Mouse (Mus musculus) forebrain, postnatal 0 days (tissue): ENCODE data around the gene Slc6a1. TPM values are rescaled to one million over a fixed set of nuclear protein-coding genes. Genes with fewer than 3 reads are reported as not detected.

Experiments used
- ATAC-seq: fragments of 200-750 bp; cut with Nextera tagmentation; 2 replicates; pipeline ENCODE4 v1.8.0; 2017; ENCODE audit warnings: mild to moderate bottlenecking, moderate library complexity
- DNase-seq: peaks from one replicate; pipeline ENCODE4 v3.0.0-alpha.2; 2015
- H3K27ac ChIP-seq: fragments of 300-500 bp; sonication (generic); 2 replicates; pipeline ENCODE4 v1.5.1; 2014; ENCODE audit warnings: low read depth, mild to moderate bottlenecking, antibody characterized with exemption, low read length, moderate library complexity, mixed read lengths
- H3K27me3 ChIP-seq: fragments of 300-500 bp; sonication (generic); 2 replicates; pipeline ENCODE4 v1.6.1; 2014; ENCODE audit warnings: mild to moderate bottlenecking, low read length, mixed read lengths; ENCODE audit not compliant: insufficient read depth
- H3K36me3 ChIP-seq: fragments of 300-500 bp; sonication (generic); 2 replicates; pipeline ENCODE4 v1.6.1; 2014; ENCODE audit warnings: mild to moderate bottlenecking, moderate library complexity; ENCODE audit not compliant: insufficient read depth
- H3K4me1 ChIP-seq: fragments of 300-500 bp; sonication (generic); 2 replicates; pipeline ENCODE4 v1.6.1; 2014; ENCODE audit warnings: antibody characterized with exemption; ENCODE audit not compliant: insufficient read depth
- H3K4me2 ChIP-seq: fragments of 300-500 bp; sonication (generic); 2 replicates; pipeline ENCODE4 v1.6.1; 2014; ENCODE audit warnings: low read depth, mild to moderate bottlenecking, moderate library complexity
- H3K4me3 ChIP-seq: fragments of 300-500 bp; sonication (generic); 2 replicates; pipeline ENCODE4 v1.5.1; 2014; ENCODE audit warnings: low read depth, low read length, mixed read lengths
- H3K9ac ChIP-seq: fragments of 300-500 bp; sonication (generic); 2 replicates; pipeline ENCODE4 v1.6.1; 2014; ENCODE audit warnings: mild to moderate bottlenecking
- H3K9me3 ChIP-seq: fragments of 300-500 bp; sonication (generic); 2 replicates; pipeline ENCODE4 v1.6.1; 2016; ENCODE audit warnings: low read length
- CTCF ChIP-seq: sonication (generic); IDR thresholded peaks from 2 replicates; pipeline ENCODE4 v1.5.1; 2016; ENCODE audit warnings: antibody characterized with exemption, control low read depth, low read depth
- WGBS: fragments of 180-500 bp; shearing (Covaris S2); extraction: QIAGEN DNeasy Blood & Tissue Kit; methylation state at CpG from one replicate; pipeline ENCODE4 v1.1.7; 2014; 5-methylcytosine and 5-hydroxymethylcytosine counted together
- polyA plus RNA-seq: library from polyadenylated mRNA; unstranded; fragments of >200 nt; fragmentation: Nextera tagmentation; extraction: Ambion mirVana; gene quantifications from 2 replicates; pipeline ENCODE4 v1.2.1, GENCODE M21; 2015
- total RNA-seq: library from RNA; depleted of rRNA; stranded (reverse); fragments of >200 nt; gene quantifications from 2 replicates; pipeline ENCODE4 v1.2.3, GENCODE M21; 2014; rRNA removed

The Slc6a1 gene
- 221 and 302 TPM in 2 replicates for total RNA-seq
- 105 and 152 TPM in 2 replicates for polyA plus RNA-seq

DNA sequence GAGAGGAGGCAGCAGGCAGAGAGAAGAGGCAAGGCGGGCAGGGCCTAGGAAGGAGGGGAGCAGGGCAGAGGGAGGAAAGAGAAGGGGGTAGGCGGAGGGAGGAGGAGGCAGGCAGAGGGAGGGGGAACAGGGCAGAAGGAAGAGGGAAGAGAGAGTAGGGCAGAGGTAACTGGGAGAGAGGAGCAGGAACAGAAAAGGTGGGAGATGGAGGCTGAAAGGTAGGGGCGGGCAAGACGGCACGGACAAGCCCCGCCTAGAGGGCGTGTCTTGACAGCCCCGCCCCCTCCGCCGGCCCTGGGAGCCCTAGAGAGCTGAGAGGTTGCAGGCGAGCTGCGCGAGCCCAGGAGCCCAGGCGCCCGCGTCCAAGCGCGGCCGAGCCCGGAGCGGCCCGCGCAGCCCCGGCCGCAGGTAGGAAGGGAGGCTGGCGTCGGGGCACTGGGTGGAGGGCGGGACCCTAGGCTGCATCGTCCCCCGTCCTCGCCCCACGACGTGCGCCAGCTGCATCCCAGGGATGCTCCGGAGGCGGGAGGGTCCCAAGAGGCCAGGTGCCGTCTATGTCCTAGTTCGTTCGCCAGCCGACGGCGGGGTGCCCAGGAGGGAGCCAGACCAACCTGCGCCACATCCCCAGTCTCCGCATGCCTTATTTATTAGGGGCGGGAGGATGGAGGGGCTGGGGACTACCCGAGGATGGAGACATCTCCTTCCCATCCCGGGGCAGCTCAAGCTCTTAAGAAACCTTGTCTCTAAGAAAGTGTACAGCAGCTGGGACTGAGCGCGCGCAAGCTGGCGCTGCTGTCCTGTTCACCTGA, at the start of gene Slc6a1:
Gene Slc6a1, plus strand, starts transcription at position 167 of the 809 bp plus-strand sequence.
- 3% methylated on average over 50 of the region's 51 CpGs for WGBS
- H3K27me3 ChIP-seq = no peaks in the 10 kb centered on the region
- no peaks in the 10 kb centered on the region for H3K9me3 ChIP-seq
- DNase-seq = peak; percentile 85
- H3K4me2 ChIP-seq = peak within 1 kb of the TSS; percentile 65
- H3K27ac ChIP-seq = peak within 1 kb of the TSS; percentile 89
- peak within 1 kb of the TSS; percentile 69 for H3K9ac ChIP-seq
- peaks cover 16% of the 10 kb centered on the region; the same call in 1 of the 2 replicates for H3K4me1 ChIP-seq
- ATAC-seq = peak; percentile 92
- H3K4me3 ChIP-seq = peak within 1 kb of the TSS; percentile 54
- no peaks in the 10 kb centered on the region for H3K36me3 ChIP-seq
- TF ChIP-seq CTCF = no peak

DNA sequence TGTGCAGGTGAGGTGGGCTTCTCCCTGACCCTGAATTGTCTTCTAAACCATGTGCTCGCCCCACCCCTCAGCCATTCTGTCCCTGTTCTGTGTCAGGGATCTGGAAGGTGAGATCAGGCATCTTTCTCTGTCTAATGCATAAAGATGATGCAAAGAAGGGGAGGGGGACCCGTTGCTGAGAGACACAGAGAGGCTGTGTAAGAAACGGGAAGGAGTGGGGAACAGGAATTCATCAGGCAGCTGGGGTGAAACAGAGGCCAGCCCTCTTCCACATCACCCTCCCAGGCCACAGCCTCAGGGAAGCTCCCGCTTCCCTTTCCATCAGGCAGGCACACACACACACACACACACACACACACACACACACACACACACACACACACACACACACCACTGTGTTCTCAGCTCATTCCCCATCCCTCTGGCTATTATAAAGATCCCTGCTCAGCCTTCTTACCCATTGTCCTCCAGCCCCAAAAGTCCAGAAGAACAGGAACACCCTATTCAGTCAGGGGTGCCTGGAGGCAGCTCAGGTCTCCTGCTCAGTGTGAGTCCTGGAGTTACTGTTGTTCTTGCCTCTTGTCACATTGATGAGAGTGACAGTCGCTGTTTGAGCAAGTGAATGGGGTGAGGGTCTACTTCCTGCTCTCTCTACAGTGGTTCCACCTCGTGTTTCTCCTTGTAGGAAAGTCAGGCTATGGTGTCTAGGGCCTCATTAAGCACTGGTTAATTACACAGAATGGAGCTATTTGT, 43.4 kb upstream of the Slc6a1 start:
- Histone ChIP-seq H3K4me1 (peaks cover 10% of the 10 kb centered on the region), H3K4me2 (no peak overlapping the region), H3K9ac (no peak overlapping the region), H3K36me3 (no peaks in the 10 kb centered on the region), H3K27ac (peak overlapping the region; percentile 73), H3K9me3 (no peaks in the 10 kb centered on the region), H3K27me3 (no peaks in the 10 kb centered on the region), H3K4me3 (no peak overlapping the region)
- WGBS = 19% methylated on average over 6 of the region's 6 CpGs
- ATAC-seq = peak; percentile 97
- TF ChIP-seq CTCF = no peak
- peak; percentile 57 for DNase-seq

DNA sequence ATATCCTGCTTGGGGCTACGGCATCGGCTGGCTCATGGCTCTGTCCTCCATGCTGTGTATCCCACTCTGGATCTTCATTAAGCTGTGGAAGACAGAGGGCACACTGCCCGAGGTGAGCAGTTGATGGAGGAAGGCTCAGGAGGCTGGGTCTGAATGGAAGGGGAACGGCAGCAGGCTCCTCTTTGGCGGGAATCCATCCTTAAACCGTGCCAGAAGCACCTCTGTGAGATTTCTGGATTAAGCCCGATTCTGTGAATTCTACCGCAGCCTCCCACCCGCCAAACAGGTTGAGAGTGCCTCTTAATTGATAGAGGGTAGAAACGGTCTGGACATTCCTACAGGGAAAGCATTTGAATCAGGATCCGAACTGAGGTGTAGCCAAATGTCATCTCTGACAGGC, 36.8 kb upstream of the Slc6a1 start:
- 44% methylated on average over 11 of the region's 11 CpGs for WGBS
- H3K9ac ChIP-seq = no peak overlapping the region
- H3K4me1 ChIP-seq = no peaks in the 10 kb centered on the region
- H3K36me3 ChIP-seq = peaks cover 4% of the 10 kb centered on the region; the same call in 1 of the 2 replicates
- DNase-seq (no peak), ATAC-seq (no peak)
- no peak overlapping the region for H3K4me3 ChIP-seq
- H3K9me3 ChIP-seq = no peaks in the 10 kb centered on the region
- H3K27me3 ChIP-seq = no peaks in the 10 kb centered on the region
- H3K27ac ChIP-seq = no peak overlapping the region
- H3K4me2 ChIP-seq = no peak overlapping the region
- TF ChIP-seq CTCF = no peak

DNA sequence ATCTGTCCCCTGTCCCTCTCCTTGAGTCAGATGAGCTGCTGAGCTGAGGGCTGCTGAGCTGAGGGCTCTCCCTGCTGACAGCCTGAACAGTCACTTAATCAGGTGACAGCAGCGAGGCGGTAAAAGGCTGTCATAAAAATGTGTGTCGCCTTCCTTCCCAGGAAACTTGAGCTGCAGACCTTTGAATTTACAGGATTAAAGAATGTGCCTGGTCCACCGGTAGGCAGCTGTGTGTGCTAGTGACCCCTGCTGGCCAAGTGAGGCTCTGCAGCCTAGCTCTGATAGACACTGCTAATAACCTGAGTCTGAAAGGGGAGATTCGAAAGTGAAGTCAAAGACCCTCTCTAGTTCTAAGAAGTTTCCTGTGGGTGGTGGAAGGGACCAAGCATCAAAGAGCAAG, 32.1 kb upstream of the Slc6a1 start:
- peak; percentile 89 for DNase-seq
- TF ChIP-seq CTCF = peak; percentile 97
- no peak overlapping the region for H3K9ac ChIP-seq
- peak overlapping the region; percentile 40; the same call in 1 of the 2 replicates for H3K27ac ChIP-seq
- ATAC-seq = peak; percentile 76
- H3K9me3 ChIP-seq = no peaks in the 10 kb centered on the region
- peaks cover 4% of the 10 kb centered on the region; the same call in 1 of the 2 replicates for H3K36me3 ChIP-seq
- WGBS = 3% methylated on average over 5 of the region's 5 CpGs
- H3K27me3 ChIP-seq = no peaks in the 10 kb centered on the region
- no peak overlapping the region for H3K4me2 ChIP-seq
- no peak overlapping the region for H3K4me3 ChIP-seq
- H3K4me1 ChIP-seq = no peaks in the 10 kb centered on the region

DNA sequence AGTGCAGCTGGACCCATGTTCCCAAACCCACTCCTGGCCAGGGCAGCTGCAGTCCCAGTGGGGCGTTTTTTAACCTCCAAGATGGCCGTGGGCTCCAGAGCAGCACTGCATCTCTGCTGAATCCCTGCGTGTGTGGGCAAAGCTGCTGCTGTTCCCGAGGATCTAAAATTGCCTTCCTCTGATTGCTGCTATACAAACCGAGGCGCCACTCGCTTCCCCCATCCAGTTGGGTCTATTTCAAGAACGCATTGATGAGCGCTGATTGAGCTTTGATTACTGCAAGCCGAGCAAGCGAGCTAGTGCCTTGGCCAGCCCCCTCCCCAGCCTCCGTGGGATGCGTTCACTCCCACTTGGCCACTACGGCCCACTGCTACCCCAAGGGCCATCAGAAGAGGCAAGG, 27.5 kb upstream of the Slc6a1 start:
- peak overlapping the region; percentile 70 for H3K27ac ChIP-seq
- peak; percentile 62 for ATAC-seq

DNA sequence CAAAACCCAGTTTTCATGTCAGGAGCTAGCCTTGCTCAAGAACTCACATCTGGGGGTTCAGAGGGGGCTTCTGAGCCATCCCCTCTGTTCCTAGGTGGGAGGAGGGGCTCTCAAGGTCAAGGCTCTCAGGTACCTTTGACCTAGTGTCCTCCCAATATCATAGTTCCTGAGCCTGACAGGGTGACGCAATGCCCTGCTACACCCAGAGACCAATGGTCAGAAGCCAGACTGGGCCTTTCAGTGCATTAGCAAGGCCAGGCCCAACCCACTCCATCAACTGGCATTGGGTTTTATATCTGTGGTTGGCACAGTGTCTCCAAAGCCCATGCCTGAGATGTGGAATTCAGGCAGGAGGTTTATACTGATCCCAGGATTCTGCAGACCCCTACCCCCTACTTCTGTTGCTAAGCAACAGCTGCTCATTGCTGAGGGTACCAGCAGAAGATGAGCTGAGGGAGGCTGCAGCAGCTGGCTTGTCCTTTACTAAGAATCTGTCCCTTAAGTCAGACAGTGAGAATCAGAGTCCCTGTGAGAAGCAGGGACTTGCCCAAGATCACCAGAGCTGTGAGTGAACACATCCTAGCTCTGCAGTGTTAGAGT, 24.6 kb upstream of the Slc6a1 start:
- Histone ChIP-seq H3K27ac (peak overlapping the region; percentile 31), H3K4me2 (no peak overlapping the region), H3K27me3 (no peaks in the 10 kb centered on the region), H3K9me3 (no peaks in the 10 kb centered on the region), H3K4me3 (no peak overlapping the region), H3K36me3 (no peaks in the 10 kb centered on the region), H3K4me1 (peaks cover 18% of the 10 kb centered on the region), H3K9ac (no peak overlapping the region; the same call in 1 of the 2 replicates)
- 89% methylated on average over 1 of the region's 1 CpGs for whole genome bisulfite sequencing
- peak; percentile 49 for DNase-seq
- peak; percentile 51 for ATAC-seq
- no peak for TF ChIP-seq CTCF

More for the DNA sequence above, 27.5 kb upstream of the Slc6a1 start:
- no peaks in the 10 kb centered on the region for H3K27me3 ChIP-seq
- WGBS = 50% methylated on average over 14 of the region's 14 CpGs
- no peaks in the 10 kb centered on the region for H3K36me3 ChIP-seq
- no peaks in the 10 kb centered on the region for H3K9me3 ChIP-seq
- peaks cover 18% of the 10 kb centered on the region for H3K4me1 ChIP-seq
- TF ChIP-seq CTCF = no peak
- DNase-seq = peak; percentile 71
- H3K9ac ChIP-seq = no peak overlapping the region
- no peak overlapping the region for H3K4me2 ChIP-seq
- no peak overlapping the region for H3K4me3 ChIP-seq
